ENCODE assay signal across 14 mouse cellular contexts in genomic region chr7:115373781-115374533, GRCm38 (mm10).
DNase-seq lines count a peak whose midpoint lies in the region; ATAC-seq and TF ChIP-seq lines count a peak whose summit lies in the region.
"Had no signal": no experiment of that assay in that cellular context is flagged by ENCODE, and none has a peak within 500 bp of the region (broad histone marks: within the 10 kb centered on the region; RNA-seq: fewer than 3 reads in every experiment).

No protein-coding gene starts in this region.

- H3K27me3 ChIP-seq in kidney, embryonic 14.5 days (ENCODE audit: control insufficient read depth, insufficient read depth, low read length) = no peaks in the 10 kb centered on the region
- H3K27me3 ChIP-seq in kidney, adult 2 months (replicated peaks; ENCODE audit: control insufficient read depth, insufficient read depth, low read length) = no peaks in the 10 kb centered on the region
- H3K27me3 ChIP-seq in intestine, embryonic 15.5 days (replicated peaks) = no peaks in the 10 kb centered on the region; the same call in 1 of the 2 replicates
- H3K27me3 ChIP-seq: forebrain, embryonic 12.5 days had no signal

- no peak for DNase-seq in kidney, adult 2 months
- DNase-seq in thymus, postnatal 14 days = peak; percentile 22
- DNase-seq in thymus, postnatal 10 days (ENCODE audit: low spot score in 2 of 2) = no peak
- DNase-seq in yolk sac, embryonic 10.5 days (ENCODE audit: low spot score) = peak; percentile 21
- DNase-seq: cerebellum, adult 9-11 months; gastrocnemius, postnatal 10 days; kidney, postnatal 4 days; layer of hippocampus, postnatal 36 days had no signal

- no peak for TF ChIP-seq CTCF in kidney, adult 2 months (conservative IDR thresholded peaks at IDR 0.05; ENCODE audit: insufficient read depth, insufficient read length, low read depth, low read length)

- no peak for TF ChIP-seq POLR2A in kidney, adult 2 months (IDR thresholded peaks at IDR 0.05; ENCODE audit: low read depth, low read length)

- 0 out of 2 replicates have a peak, but pooled peaks cover 6% of the 10 kb centered on the region for H3K4me1 ChIP-seq in kidney, embryonic 14.5 days (ENCODE audit: control insufficient read depth, insufficient read depth, low read length)
- H3K4me1 ChIP-seq in kidney, adult 2 months (ENCODE audit: control insufficient read depth, insufficient read depth, low read length) = no peaks in the 10 kb centered on the region
- peaks cover 5% of the 10 kb centered on the region for H3K4me1 ChIP-seq in intestine, embryonic 15.5 days (replicated peaks)

- peak; percentile 71 for ATAC-seq in kidney, embryonic 14.5 days (ENCODE audit: low FRiP score, low TSS enrichment)
- peak; percentile 43; the same call in 1 of the 2 replicates for ATAC-seq in intestine, embryonic 15.5 days
- ATAC-seq in frontal cortex, adult (ENCODE audit: low TSS enrichment) = no peak

- H3K9ac ChIP-seq in kidney, embryonic 14.5 days (ENCODE audit: low read depth, low read length) = no peak overlapping the region
- H3K9ac ChIP-seq in intestine, embryonic 15.5 days = no peak overlapping the region
- H3K9ac ChIP-seq: embryonic facial prominence, embryonic 12.5 days; forebrain, embryonic 12.5 days; hindbrain, embryonic 14.5 days had no signal

- no peaks in the 10 kb centered on the region for H3K36me3 ChIP-seq in kidney, embryonic 14.5 days (ENCODE audit: control insufficient read depth, insufficient read depth, low read length)
- H3K36me3 ChIP-seq in kidney, adult 2 months (ENCODE audit: control insufficient read depth, insufficient read depth, low read length) = no peaks in the 10 kb centered on the region
- H3K36me3 ChIP-seq in intestine, embryonic 15.5 days = no peaks in the 10 kb centered on the region
- H3K36me3 ChIP-seq: embryonic facial prominence, embryonic 12.5 days; forebrain, embryonic 12.5 days had no signal

- H3K4me2 ChIP-seq in kidney, embryonic 14.5 days (replicated peaks; ENCODE audit: low read depth, low read length) = no peak overlapping the region
- H3K4me2 ChIP-seq in intestine, embryonic 15.5 days (replicated peaks) = no peak overlapping the region
- H3K4me2 ChIP-seq: embryonic facial prominence, embryonic 12.5 days; forebrain, embryonic 12.5 days; hindbrain, embryonic 14.5 days had no signal

- no peak overlapping the region for H3K4me3 ChIP-seq in kidney, embryonic 14.5 days (ENCODE audit: low read length)
- H3K4me3 ChIP-seq in kidney, adult 2 months (ENCODE audit: insufficient read depth, low read depth, low read length) = no peak overlapping the region
- H3K4me3 ChIP-seq in intestine, embryonic 15.5 days (replicated peaks) = no peak overlapping the region
- H3K4me3 ChIP-seq: embryonic facial prominence, embryonic 12.5 days; forebrain, embryonic 12.5 days had no signal

- H3K9me3 ChIP-seq in kidney, embryonic 14.5 days (ENCODE audit: control insufficient read depth, low read length) = no peaks in the 10 kb centered on the region
- no peaks in the 10 kb centered on the region for H3K9me3 ChIP-seq in intestine, embryonic 15.5 days
- H3K9me3 ChIP-seq: embryonic facial prominence, embryonic 12.5 days; forebrain, embryonic 12.5 days had no signal

- 27% methylated on average over 8 of the region's 8 CpGs for WGBS in kidney, embryonic 14.5 days
- 49% methylated on average over 8 of the region's 8 CpGs for WGBS in kidney, adult 2 months
- WGBS in intestine, embryonic 15.5 days = 38% methylated on average over 8 of the region's 8 CpGs

- H3K27ac ChIP-seq in kidney, embryonic 14.5 days (ENCODE audit: low read depth, low read length) = 0 out of 2 replicates have a peak overlapping the region, but pooled peaks have one; percentile 30
- H3K27ac ChIP-seq in kidney, adult 2 months (ENCODE audit: insufficient read depth, low read depth, low read length) = no peak overlapping the region
- H3K27ac ChIP-seq in intestine, embryonic 15.5 days = no peak overlapping the region
- H3K27ac ChIP-seq: embryonic facial prominence, embryonic 12.5 days; forebrain, embryonic 12.5 days; hindbrain, embryonic 14.5 days had no signal

Comparison
In these comparisons a context has a peak if more than half of its experiments do, and no peak if none do; other contexts are left out.
1. DNase-seq: peak in thymus, postnatal 14 days (single experiment) and yolk sac, embryonic 10.5 days (single experiment); none in kidney, adult 2 months (single experiment) and thymus, postnatal 10 days (0 of 2).